Mouse (Mus musculus): ENCODE results near the gene Cct3. TPM values are rescaled to one million over a fixed set of nuclear protein-coding genes. Genes with fewer than 3 reads are reported as not detected.
A peak's percentile ranks its signal among the peaks of the same experiment; 100 is the strongest.

The Cct3 gene
- polyA plus RNA-seq, 1 experiment from 2014 or later: 444 TPM

- Histone ChIP-seq H3K36me3 (ENCODE audit: control insufficient read depth, insufficient read depth, low read length) (peaks cover 15% of the 10 kb centered on the region), H3K27ac (ENCODE audit: low read length) (no peak overlapping the region), H3K4me2 (ENCODE audit: low read length) (no peak overlapping the region), H3K9ac (ENCODE audit: low read depth, low read length) (no peak overlapping the region), H3K27me3 (ENCODE audit: control insufficient read depth, insufficient read depth, low read depth, low read length) (no peaks in the 10 kb centered on the region), H3K4me1 (ENCODE audit: control insufficient read depth, insufficient read depth, low read length) (peaks cover 19% of the 10 kb centered on the region), H3K4me3 (ENCODE audit: low read depth, low read length) (no peak overlapping the region), H3K9me3 (replicated peaks; ENCODE audit: control insufficient read depth, low read length, poor library complexity, severe bottlenecking) (no peaks in the 10 kb centered on the region)
- ATAC-seq: no peak
- 73% methylated on average over 3 of the region's 3 CpGs for WGBS
Measured at GRCm38 (mm10) chr3:88339006-88339405, 42.1 kb downstream of the Cct3 start.

GRCm38 (mm10) chr3:88350732-88351131 is 53.8 kb downstream of the Cct3 start:
- WGBS: 97% methylated on average over 13 of the region's 13 CpGs
- H3K4me2 ChIP-seq (ENCODE audit: low read length): no peak overlapping the region
- no peak overlapping the region for H3K9ac ChIP-seq (ENCODE audit: low read depth, low read length)
- no peaks in the 10 kb centered on the region for H3K4me1 ChIP-seq (ENCODE audit: control insufficient read depth, insufficient read depth, low read length)
- no peaks in the 10 kb centered on the region for H3K9me3 ChIP-seq (replicated peaks; ENCODE audit: control insufficient read depth, low read length, poor library complexity, severe bottlenecking)
- no peaks in the 10 kb centered on the region for H3K27me3 ChIP-seq (ENCODE audit: control insufficient read depth, insufficient read depth, low read depth, low read length)
- H3K27ac ChIP-seq (ENCODE audit: low read length): no peak overlapping the region
- H3K36me3 ChIP-seq (ENCODE audit: control insufficient read depth, insufficient read depth, low read length): peaks cover 84% of the 10 kb centered on the region
- no peak for ATAC-seq
- H3K4me3 ChIP-seq (ENCODE audit: low read depth, low read length): no peak overlapping the region

GRCm38 (mm10) chr3:88352907-88353306 is 56.0 kb downstream of the Cct3 start:
- H3K9me3 ChIP-seq (replicated peaks; ENCODE audit: control insufficient read depth, low read length, poor library complexity, severe bottlenecking): no peaks in the 10 kb centered on the region
- 91% methylated on average over 9 of the region's 9 CpGs for WGBS

GRCm38 (mm10) chr3:88354396-88355165 is 57.7 kb downstream of the Cct3 start:
- no peak overlapping the region for H3K4me2 ChIP-seq (ENCODE audit: low read length)
- ATAC-seq: no peak
- no peaks in the 10 kb centered on the region for H3K9me3 ChIP-seq (replicated peaks; ENCODE audit: control insufficient read depth, low read length, poor library complexity, severe bottlenecking)
- H3K4me3 ChIP-seq (ENCODE audit: low read depth, low read length): no peak overlapping the region
- WGBS: 94% methylated on average over 8 of the region's 8 CpGs
- H3K4me1 ChIP-seq (ENCODE audit: control insufficient read depth, insufficient read depth, low read length): no peaks in the 10 kb centered on the region
- H3K36me3 ChIP-seq (ENCODE audit: control insufficient read depth, insufficient read depth, low read length): peaks cover 68% of the 10 kb centered on the region
- no peak overlapping the region for H3K9ac ChIP-seq (ENCODE audit: low read depth, low read length)
- H3K27ac ChIP-seq (ENCODE audit: low read length): no peak overlapping the region
- H3K27me3 ChIP-seq (ENCODE audit: control insufficient read depth, insufficient read depth, low read depth, low read length): no peaks in the 10 kb centered on the region

More at GRCm38 (mm10) chr3:88352907-88353306, 56.0 kb downstream of the Cct3 start:
- Histone ChIP-seq H3K27ac (ENCODE audit: low read length) (no peak overlapping the region), H3K36me3 (ENCODE audit: control insufficient read depth, insufficient read depth, low read length) (peaks cover 70% of the 10 kb centered on the region), H3K9ac (ENCODE audit: low read depth, low read length) (no peak overlapping the region), H3K4me1 (ENCODE audit: control insufficient read depth, insufficient read depth, low read length) (no peaks in the 10 kb centered on the region), H3K4me3 (ENCODE audit: low read depth, low read length) (no peak overlapping the region), H3K4me2 (ENCODE audit: low read length) (no peak overlapping the region), H3K27me3 (ENCODE audit: control insufficient read depth, insufficient read depth, low read depth, low read length) (no peaks in the 10 kb centered on the region)
- ATAC-seq: no peak

GRCm38 (mm10) chr3:88359584-88359983 is 62.7 kb downstream of the Cct3 start:
- H3K4me3 ChIP-seq (ENCODE audit: low read depth, low read length): no peak overlapping the region
- no peaks in the 10 kb centered on the region for H3K27me3 ChIP-seq (ENCODE audit: control insufficient read depth, insufficient read depth, low read depth, low read length)
- H3K36me3 ChIP-seq (ENCODE audit: control insufficient read depth, insufficient read depth, low read length): peaks cover 51% of the 10 kb centered on the region
- no peak overlapping the region for H3K4me2 ChIP-seq (ENCODE audit: low read length)
- 67% methylated on average over 5 of the region's 5 CpGs for WGBS
- H3K27ac ChIP-seq (ENCODE audit: low read length): no peak overlapping the region
- H3K9ac ChIP-seq (ENCODE audit: low read depth, low read length): no peak overlapping the region
- no peak for ATAC-seq
- no peaks in the 10 kb centered on the region for H3K4me1 ChIP-seq (ENCODE audit: control insufficient read depth, insufficient read depth, low read length)
- no peaks in the 10 kb centered on the region for H3K9me3 ChIP-seq (replicated peaks; ENCODE audit: control insufficient read depth, low read length, poor library complexity, severe bottlenecking)

- Histone ChIP-seq H3K4me1 (ENCODE audit: control insufficient read depth, insufficient read depth, low read length) (no peaks in the 10 kb centered on the region), H3K36me3 (ENCODE audit: control insufficient read depth, insufficient read depth, low read length) (peaks cover 47% of the 10 kb centered on the region), H3K4me2 (ENCODE audit: low read length) (no peak overlapping the region), H3K27me3 (ENCODE audit: control insufficient read depth, insufficient read depth, low read depth, low read length) (no peaks in the 10 kb centered on the region), H3K27ac (ENCODE audit: low read length) (no peak overlapping the region), H3K4me3 (ENCODE audit: low read depth, low read length) (no peak overlapping the region), H3K9ac (ENCODE audit: low read depth, low read length) (no peak overlapping the region), H3K9me3 (replicated peaks; ENCODE audit: control insufficient read depth, low read length, poor library complexity, severe bottlenecking) (no peaks in the 10 kb centered on the region)
- ATAC-seq: no peak
- 78% methylated on average over 3 of the region's 3 CpGs for WGBS
Measured at GRCm38 (mm10) chr3:88359989-88360388, 63.1 kb downstream of the Cct3 start.

GRCm38 (mm10) chr3:88361096-88361495 is 64.2 kb downstream of the Cct3 start:
- WGBS: 81% methylated on average over 5 of the region's 6 CpGs
- no peak for ATAC-seq
- Histone ChIP-seq H3K4me3 (ENCODE audit: low read depth, low read length) (no peak overlapping the region), H3K9ac (ENCODE audit: low read depth, low read length) (no peak overlapping the region), H3K4me2 (ENCODE audit: low read length) (no peak overlapping the region), H3K27ac (ENCODE audit: low read length) (no peak overlapping the region), H3K36me3 (ENCODE audit: control insufficient read depth, insufficient read depth, low read length) (peaks cover 43% of the 10 kb centered on the region), H3K9me3 (replicated peaks; ENCODE audit: control insufficient read depth, low read length, poor library complexity, severe bottlenecking) (no peaks in the 10 kb centered on the region), H3K4me1 (ENCODE audit: control insufficient read depth, insufficient read depth, low read length) (no peaks in the 10 kb centered on the region), H3K27me3 (ENCODE audit: control insufficient read depth, insufficient read depth, low read depth, low read length) (peaks cover 4% of the 10 kb centered on the region; the same call in 1 of the 2 replicates)

- H3K36me3 ChIP-seq (ENCODE audit: control insufficient read depth, insufficient read depth, low read length): peaks cover 43% of the 10 kb centered on the region
Measured at GRCm38 (mm10) chr3:88361612-88362313, 64.8 kb downstream of the Cct3 start.

GRCm38 (mm10) chr3:88363700-88364099 is 66.8 kb downstream of the Cct3 start:
- no peak overlapping the region for H3K27ac ChIP-seq (ENCODE audit: low read length)
- no peaks in the 10 kb centered on the region for H3K9me3 ChIP-seq (replicated peaks; ENCODE audit: control insufficient read depth, low read length, poor library complexity, severe bottlenecking)
- WGBS: 53% methylated on average over 4 of the region's 4 CpGs

More at GRCm38 (mm10) chr3:88361612-88362313, 64.8 kb downstream of the Cct3 start:
- Histone ChIP-seq H3K4me2 (ENCODE audit: low read length) (no peak overlapping the region), H3K27ac (ENCODE audit: low read length) (peak overlapping the region; percentile 8; the same call in 1 of the 2 replicates), H3K4me1 (ENCODE audit: control insufficient read depth, insufficient read depth, low read length) (no peaks in the 10 kb centered on the region), H3K27me3 (ENCODE audit: control insufficient read depth, insufficient read depth, low read depth, low read length) (peaks cover 4% of the 10 kb centered on the region; the same call in 1 of the 2 replicates), H3K4me3 (ENCODE audit: low read depth, low read length) (no peak overlapping the region), H3K9ac (ENCODE audit: low read depth, low read length) (no peak overlapping the region), H3K9me3 (replicated peaks; ENCODE audit: control insufficient read depth, low read length, poor library complexity, severe bottlenecking) (no peaks in the 10 kb centered on the region)
- no peak for ATAC-seq
- WGBS: 92% methylated on average over 2 of the region's 2 CpGs

More at GRCm38 (mm10) chr3:88363700-88364099, 66.8 kb downstream of the Cct3 start:
- ATAC-seq: no peak
- Histone ChIP-seq H3K9ac (ENCODE audit: low read depth, low read length) (no peak overlapping the region), H3K4me1 (ENCODE audit: control insufficient read depth, insufficient read depth, low read length) (no peaks in the 10 kb centered on the region), H3K4me2 (ENCODE audit: low read length) (no peak overlapping the region), H3K36me3 (ENCODE audit: control insufficient read depth, insufficient read depth, low read length) (peaks cover 31% of the 10 kb centered on the region), H3K4me3 (ENCODE audit: low read depth, low read length) (no peak overlapping the region), H3K27me3 (ENCODE audit: control insufficient read depth, insufficient read depth, low read depth, low read length) (peaks cover 4% of the 10 kb centered on the region; the same call in 1 of the 2 replicates)

All from midbrain, embryonic 16.5 days (tissue).